Mouse (Mus musculus): ENCODE measurements at regions not wholly inside any gene's neighbourhood (a gene's known extent, or its start where the extent isn't known, plus 50 kb on each side); places are given as distances from the start of the nearest gene placed in this dataset.
"Not testable (repeated sequence)": the region's sequence is repeated elsewhere in the genome, so short reads cannot be mapped to it uniquely, and the experiment has no call there.

- no peak for DNase-seq (ENCODE audit: low spot score)
Observed at GRCm38 (mm10) chr1:154018241-154018640, 118.2 kb upstream of the Teddm2 start.

GRCm38 (mm10) chr1:154024301-154024700 is 124.3 kb upstream of the Teddm2 start:
- DNase-seq (ENCODE audit: low spot score): no peak

- no peak for DNase-seq (ENCODE audit: low spot score)
Observed at GRCm38 (mm10) chr1:154027303-154027702, 127.3 kb upstream of the Teddm2 start.

- no peak for DNase-seq (ENCODE audit: low spot score)
Observed at GRCm38 (mm10) chr1:154029826-154030225, 129.8 kb upstream of the Teddm2 start.

- DNase-seq (ENCODE audit: low spot score): peak; percentile 49
Observed at GRCm38 (mm10) chr1:154032669-154033099, 132.7 kb upstream of the Teddm2 start.

GRCm38 (mm10) chr1:154033958-154034606 is 134.1 kb upstream of the Teddm2 start:
- no peak for DNase-seq (ENCODE audit: low spot score)

GRCm38 (mm10) chr1:154036729-154037270 is 136.8 kb upstream of the Teddm2 start:
- DNase-seq (ENCODE audit: low spot score): no peak

GRCm38 (mm10) chr1:154038241-154038640 is 138.2 kb upstream of the Teddm2 start:
- no peak for DNase-seq (ENCODE audit: low spot score)

- DNase-seq (ENCODE audit: low spot score): no peak
Observed at GRCm38 (mm10) chr1:154040907-154041306, 140.9 kb upstream of the Teddm2 start.

- no peak for DNase-seq (ENCODE audit: low spot score)
Observed at GRCm38 (mm10) chr1:154042956-154043355, 142.9 kb upstream of the Teddm2 start.

GRCm38 (mm10) chr1:154044712-154045111 is 144.7 kb upstream of the Teddm2 start:
- no peak for DNase-seq (ENCODE audit: low spot score)

- DNase-seq (ENCODE audit: low spot score): no peak
Observed at GRCm38 (mm10) chr1:154045951-154046350, 145.9 kb upstream of the Teddm2 start.

- DNase-seq (ENCODE audit: low spot score): no peak
Observed at GRCm38 (mm10) chr1:154053641-154054040, 147.3 kb upstream of the Zfp648 start.

- no peak for DNase-seq (ENCODE audit: low spot score)
Observed at GRCm38 (mm10) chr1:154054874-154055273, 146.1 kb upstream of the Zfp648 start.

GRCm38 (mm10) chr1:154061397-154061796 is 139.6 kb upstream of the Zfp648 start:
- DNase-seq (ENCODE audit: low spot score): not testable (repeated sequence)

- DNase-seq (ENCODE audit: low spot score): no peak
Observed at GRCm38 (mm10) chr1:154061851-154062250, 139.1 kb upstream of the Zfp648 start.

- DNase-seq (ENCODE audit: low spot score): no peak
Observed at GRCm38 (mm10) chr1:154062666-154063065, 138.3 kb upstream of the Zfp648 start.

GRCm38 (mm10) chr1:154064633-154065032 is 136.4 kb upstream of the Zfp648 start:
- no peak for DNase-seq (ENCODE audit: low spot score)

GRCm38 (mm10) chr1:154065336-154066329 is 135.4 kb upstream of the Zfp648 start:
- DNase-seq (ENCODE audit: low spot score): no peak

GRCm38 (mm10) chr1:154067856-154068255 is 133.1 kb upstream of the Zfp648 start:
- no peak for DNase-seq (ENCODE audit: low spot score)

GRCm38 (mm10) chr1:154074270-154074669 is 126.7 kb upstream of the Zfp648 start:
- DNase-seq (ENCODE audit: low spot score): no peak

- DNase-seq (ENCODE audit: low spot score): no peak
Observed at GRCm38 (mm10) chr1:154076684-154077475, 124.1 kb upstream of the Zfp648 start.

Measured in ovary, postnatal 10 days (tissue).